Mouse (Mus musculus): ENCODE measurements around the gene Aspm.

DNA sequence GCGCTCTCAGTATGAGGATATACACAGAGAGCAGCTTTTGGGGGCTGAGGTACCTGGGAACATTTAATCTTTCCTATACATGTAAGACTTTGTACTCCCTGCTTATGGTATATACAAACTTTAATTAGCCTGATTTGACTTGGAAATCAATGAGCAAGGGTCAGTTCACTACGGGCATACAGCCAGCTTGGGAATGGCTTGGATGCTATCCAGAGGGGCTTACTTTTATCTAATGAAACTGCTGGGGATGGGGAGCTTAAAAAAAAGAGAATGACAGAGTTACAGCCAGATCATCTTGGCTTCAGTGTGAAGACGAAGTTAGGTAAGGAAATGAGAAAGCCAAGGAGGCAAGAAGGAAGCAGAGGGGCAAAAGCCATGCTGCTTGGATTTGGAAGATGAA is 29.6 kb upstream of the Aspm start:
- TF ChIP-seq POLR2A (IDR thresholded peaks at IDR 0.05; ENCODE audit: extremely low read depth, insufficient read depth, low read length), result no peak
- no peak for TF ChIP-seq CTCF (IDR thresholded peaks at IDR 0.05; ENCODE audit: low read depth, low read length)
